Mouse (Mus musculus): ENCODE data around the gene Nap1l2.
"Not testable (repeated sequence)": the region's sequence is repeated elsewhere in the genome, so short reads cannot be mapped to it uniquely, and the experiment has no call there.

Gene Nap1l2

DNA sequence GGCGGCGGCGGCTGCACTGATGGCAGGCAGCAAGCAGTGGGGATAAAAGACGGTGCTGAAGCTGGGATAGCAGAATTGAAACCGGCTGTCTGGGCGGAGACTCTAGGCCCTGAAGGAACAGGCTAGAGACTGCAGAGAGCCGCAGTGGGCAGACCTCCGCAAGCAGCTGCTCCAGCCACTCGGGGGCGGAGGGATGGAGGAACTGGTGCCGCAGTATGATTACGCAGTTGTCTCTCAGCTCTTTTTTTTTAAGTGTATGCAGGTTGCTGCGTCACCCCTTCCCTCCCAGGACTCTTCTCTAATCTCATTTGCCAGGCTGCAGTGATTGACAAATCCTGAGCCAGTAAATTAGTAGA lies at the start of gene Nap1l2:
Gene Nap1l2 (minus strand): TSS at position 210 of the 356 bp plus-strand sequence.
- DNase-seq (ENCODE audit: low spot score in 2 of 2): no peak

DNA sequence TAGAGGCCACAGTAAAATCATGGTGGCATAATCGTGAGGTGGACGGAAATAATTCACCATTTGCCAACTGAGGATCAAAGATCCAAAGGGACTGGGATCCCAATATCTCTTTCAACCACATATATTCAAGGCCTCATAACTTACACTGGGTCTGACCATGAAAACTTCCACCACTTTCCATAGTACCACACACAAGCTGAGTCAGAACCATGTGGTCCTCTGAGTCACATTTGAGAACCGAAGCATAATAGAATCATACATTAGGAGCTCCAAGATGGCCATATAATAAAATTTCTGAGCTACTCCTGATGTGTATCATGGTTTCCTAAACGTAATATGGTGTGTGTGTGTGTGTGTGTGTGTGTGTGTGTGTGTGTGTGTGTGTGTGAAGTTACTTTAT lies 28.8 kb upstream of the Nap1l2 start:
- DNase-seq (ENCODE audit: low spot score in 2 of 2): no peak

DNA sequence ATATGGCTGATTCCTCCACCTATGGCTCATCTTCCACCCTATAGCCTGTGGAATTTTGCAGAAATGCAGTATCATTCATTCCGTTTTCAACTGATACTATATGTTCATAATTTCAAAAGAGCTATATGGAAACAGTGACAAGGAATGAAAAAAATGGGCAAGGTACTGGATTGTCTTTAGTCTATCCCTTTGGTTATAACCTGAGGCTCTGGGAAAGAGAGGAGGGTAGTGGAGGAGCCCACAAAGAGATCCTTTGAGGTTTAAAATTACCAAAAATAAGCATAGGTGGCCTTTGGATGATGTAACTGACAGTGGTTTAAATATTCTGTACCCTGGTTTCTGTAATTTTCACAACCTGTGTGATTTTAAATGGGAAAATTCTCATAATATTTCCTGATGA lies 389 bp upstream of the Nap1l2 start:
- no peak for DNase-seq (ENCODE audit: low spot score in 2 of 2)

DNA sequence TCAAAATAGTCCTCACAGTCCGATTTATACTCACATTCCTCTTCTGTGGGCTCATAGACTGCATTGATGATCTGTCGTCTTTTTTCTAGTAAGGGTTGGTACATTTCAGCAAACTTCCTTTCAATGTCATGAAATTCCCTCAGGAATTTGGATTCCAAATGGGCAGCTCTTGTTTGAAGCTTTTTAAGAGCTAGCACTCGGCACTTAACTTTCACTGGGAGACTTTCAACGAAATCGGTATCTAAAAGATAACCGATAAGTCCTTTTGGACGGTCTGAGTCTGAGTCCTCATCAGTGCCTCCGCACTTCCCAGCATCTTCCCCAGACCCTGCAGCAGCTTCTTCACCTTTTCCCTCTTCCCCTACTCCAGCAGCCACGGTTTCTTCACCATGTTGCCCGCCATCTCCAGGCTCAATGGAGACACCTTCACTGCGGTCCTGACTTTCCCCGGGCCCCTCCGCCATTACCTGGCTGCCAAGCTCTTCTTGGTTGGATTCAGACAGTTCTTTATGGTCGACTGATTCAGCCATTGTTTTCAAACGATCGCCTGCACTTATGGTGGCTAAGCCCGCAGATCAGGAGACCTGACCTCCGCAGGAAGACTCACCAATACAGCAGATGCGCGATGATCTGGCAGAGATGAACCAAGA lies 534 bp downstream of the Nap1l2 start:
- DNase-seq (ENCODE audit: low spot score in 2 of 2): no peak

DNA sequence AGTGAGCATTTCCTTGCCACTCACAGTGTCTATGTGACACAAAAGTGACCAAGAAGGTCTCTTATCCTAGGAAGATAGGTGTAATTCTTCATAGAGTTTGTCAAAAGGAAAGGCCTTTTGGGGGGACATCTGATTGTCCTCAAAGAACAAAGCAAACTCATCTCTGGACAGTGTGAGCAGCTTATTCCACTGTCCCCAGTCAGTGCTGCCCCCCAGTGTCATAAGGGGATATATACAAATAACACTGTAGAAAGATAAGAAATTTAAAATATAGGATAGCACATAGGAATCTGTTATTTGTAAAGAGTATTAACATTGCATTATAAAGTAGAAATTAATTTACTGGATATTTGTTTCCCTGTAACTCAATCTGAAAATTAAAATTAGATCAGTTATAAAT lies 2.9 kb downstream of the Nap1l2 start:
- DNase-seq (ENCODE audit: low spot score in 2 of 2): no peak

DNA sequence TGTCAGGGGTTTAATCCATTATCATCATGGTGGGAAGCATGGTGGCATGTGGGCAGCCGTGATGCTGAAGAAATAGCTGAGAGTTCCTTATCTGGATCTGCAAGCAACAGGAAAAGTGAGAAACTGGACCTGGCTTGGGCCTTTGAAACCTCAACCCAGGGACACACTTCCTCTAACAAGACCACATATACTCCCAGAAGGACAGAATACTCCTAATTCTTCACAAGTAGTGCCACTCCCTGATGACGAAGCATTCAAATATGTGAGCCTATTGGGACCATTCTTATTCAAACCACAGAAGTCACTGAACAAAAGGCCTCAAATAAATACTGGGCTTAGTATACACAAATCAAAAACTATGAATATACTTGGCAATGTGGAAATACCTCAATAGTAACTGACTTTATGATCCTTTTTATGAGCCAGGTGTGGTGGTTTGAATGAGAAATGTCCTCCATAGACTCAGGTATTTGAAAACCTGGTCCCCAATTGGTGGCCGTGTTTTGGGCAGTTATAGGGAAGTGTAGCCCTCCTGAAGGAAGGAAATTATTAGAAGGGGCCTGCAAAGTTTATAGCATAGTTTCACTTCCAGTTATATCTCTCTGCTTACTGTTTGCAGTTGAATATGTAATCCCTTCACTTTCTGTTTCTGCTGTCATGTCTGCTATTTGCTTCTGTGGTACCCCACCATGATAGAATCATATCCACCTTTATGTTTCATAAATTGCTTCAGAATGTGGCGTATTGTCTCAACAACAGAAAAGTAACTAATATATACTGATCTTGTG lies 6.5 kb downstream of the Nap1l2 start:
- no peak for DNase-seq (ENCODE audit: low spot score in 2 of 2)

DNA sequence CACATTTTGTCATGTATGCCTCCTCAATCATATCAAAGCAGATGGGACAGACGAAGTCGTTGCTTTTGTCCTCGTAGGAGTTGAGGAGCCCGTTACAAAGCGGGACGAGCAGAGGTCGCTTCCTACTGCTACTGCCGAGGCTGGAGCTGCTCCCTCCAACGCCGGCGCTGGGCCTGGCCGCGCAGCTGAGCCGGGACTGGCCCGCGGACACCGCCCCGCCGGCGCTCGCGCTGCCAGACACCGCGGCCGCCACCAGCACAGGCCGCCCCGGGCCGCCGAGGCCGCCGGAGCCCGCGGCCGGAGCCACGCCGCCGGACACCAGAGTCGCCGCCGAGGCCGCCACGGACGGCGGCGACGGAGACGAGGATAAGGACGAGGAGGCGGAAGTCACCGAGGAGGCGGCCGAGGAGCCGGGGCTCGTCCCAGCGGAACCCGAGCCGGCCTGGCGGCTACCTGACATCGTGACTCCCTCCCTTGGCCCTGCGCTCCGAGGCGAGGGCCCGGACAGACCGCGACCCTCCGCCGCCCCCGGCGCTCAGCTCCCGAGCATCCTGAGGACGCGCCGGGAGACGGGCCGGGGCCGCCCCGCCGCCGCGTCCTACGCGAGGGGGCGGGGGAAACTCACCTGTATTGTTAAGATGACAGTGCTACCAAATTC lies 21.4 kb downstream of the Nap1l2 start:
- not testable (repeated sequence) for DNase-seq (ENCODE audit: low spot score in 2 of 2)

DNA sequence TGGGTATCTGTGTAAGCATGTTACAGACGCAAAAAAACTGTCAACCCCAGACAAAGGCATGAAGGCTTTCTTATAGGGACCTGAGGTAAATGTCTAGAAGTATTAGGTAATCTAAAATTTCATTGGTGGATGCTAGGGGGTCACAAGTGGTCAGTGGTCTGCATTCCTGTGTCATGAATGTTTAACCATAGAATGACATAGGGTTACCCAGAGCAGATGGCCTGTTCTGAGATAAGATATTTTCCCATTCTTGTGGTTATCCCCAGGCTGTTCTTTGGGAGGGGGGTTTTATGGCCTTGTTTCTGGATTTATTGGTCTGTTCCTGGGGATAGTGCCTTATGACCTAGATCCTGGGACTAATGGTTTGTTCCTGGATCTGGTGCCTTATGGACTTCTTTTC lies 30.3 kb downstream of the Nap1l2 start:
- DNase-seq (ENCODE audit: low spot score in 2 of 2): no peak

DNA sequence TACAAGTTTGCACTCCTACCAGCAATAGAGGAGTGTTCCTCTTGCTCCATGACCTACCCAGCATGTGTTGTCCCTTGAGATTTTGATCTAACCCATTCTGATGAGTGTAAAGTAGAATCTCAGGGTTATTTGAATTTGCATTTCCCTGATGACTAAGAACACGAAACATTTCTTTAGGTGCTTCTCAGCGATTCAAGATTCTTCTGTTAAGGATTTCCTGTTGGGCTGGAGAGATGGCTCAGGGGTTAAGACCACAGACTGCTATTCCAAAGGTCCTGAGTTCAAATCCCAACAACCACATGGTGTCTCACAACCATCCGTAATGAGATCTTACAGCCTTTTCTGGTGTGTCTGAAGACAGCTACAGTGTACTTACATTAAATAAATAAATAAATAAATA lies 47.9 kb downstream of the Nap1l2 start:
- no peak for DNase-seq (ENCODE audit: low spot score in 2 of 2)
